Mouse (Mus musculus) midbrain, embryonic 13.5 days (tissue): Measurements from ENCODE around the gene Klf12. TPM values are rescaled to one million over a fixed set of nuclear protein-coding genes. Genes with fewer than 3 reads are reported as not detected.
A peak's percentile ranks its signal among the peaks of the same experiment; 100 is the strongest.

ENCODE experiments used
- ATAC-seq: fragments of 200-750 bp; cut with Nextera tagmentation; 2 replicates; pipeline ENCODE4 v1.8.0; 2017; ENCODE audit warnings: mild to moderate bottlenecking, moderate TSS enrichment, moderate library complexity
- H3K27ac ChIP-seq: fragments of 300-500 bp; sonication (generic); 2 replicates; pipeline ENCODE4 v1.5.1; 2015; ENCODE audit warnings: inconsistent platforms, mild to moderate bottlenecking, moderate library complexity
- H3K27me3 ChIP-seq: fragments of 300-500 bp; sonication (generic); 2 replicates; pipeline ENCODE4 v1.6.1; 2015; ENCODE audit warnings: mild to moderate bottlenecking, inconsistent platforms
- H3K36me3 ChIP-seq: fragments of 300-500 bp; sonication (generic); 2 replicates; pipeline ENCODE4 v1.6.1; 2015; ENCODE audit warnings: mild to moderate bottlenecking, inconsistent platforms
- H3K4me1 ChIP-seq: fragments of 300-500 bp; sonication (generic); replicated peaks from 2 replicates; pipeline ENCODE4 v1.6.1; 2015; ENCODE audit warnings: inconsistent platforms
- H3K4me2 ChIP-seq: fragments of 300-500 bp; sonication (generic); replicated peaks from 2 replicates; pipeline ENCODE4 v1.6.1; 2015; ENCODE audit warnings: moderate library complexity, mild to moderate bottlenecking, inconsistent platforms
- H3K4me3 ChIP-seq: fragments of 300-500 bp; sonication (generic); replicated peaks from 2 replicates; pipeline ENCODE4 v1.5.1; 2015; ENCODE audit warnings: mild to moderate bottlenecking, inconsistent platforms
- H3K9ac ChIP-seq: fragments of 300-500 bp; sonication (generic); replicated peaks from 2 replicates; pipeline ENCODE4 v1.6.1; 2015; ENCODE audit warnings: mild to moderate bottlenecking, inconsistent platforms
- H3K9me3 ChIP-seq: fragments of 300-500 bp; sonication (generic); 2 replicates; pipeline ENCODE4 v1.6.1; 2016; ENCODE audit warnings: mild to moderate bottlenecking, inconsistent platforms
- WGBS: fragments of 180-500 bp; shearing (Covaris S2); methylation state at CpG from one replicate; pipeline ENCODE4 v1.1.7; 2015; 5-methylcytosine and 5-hydroxymethylcytosine counted together
- polyA plus RNA-seq: library from polyadenylated mRNA; unstranded; fragments of >200 nt; fragmentation: Nextera tagmentation; extraction: Ambion mirVana; gene quantifications from 2 replicates; pipeline ENCODE4 v1.2.1, GENCODE M21; 2015

Klf12 gene
- polyA plus RNA-seq = 58.9 and 66.1 TPM in 2 replicates

DNA sequence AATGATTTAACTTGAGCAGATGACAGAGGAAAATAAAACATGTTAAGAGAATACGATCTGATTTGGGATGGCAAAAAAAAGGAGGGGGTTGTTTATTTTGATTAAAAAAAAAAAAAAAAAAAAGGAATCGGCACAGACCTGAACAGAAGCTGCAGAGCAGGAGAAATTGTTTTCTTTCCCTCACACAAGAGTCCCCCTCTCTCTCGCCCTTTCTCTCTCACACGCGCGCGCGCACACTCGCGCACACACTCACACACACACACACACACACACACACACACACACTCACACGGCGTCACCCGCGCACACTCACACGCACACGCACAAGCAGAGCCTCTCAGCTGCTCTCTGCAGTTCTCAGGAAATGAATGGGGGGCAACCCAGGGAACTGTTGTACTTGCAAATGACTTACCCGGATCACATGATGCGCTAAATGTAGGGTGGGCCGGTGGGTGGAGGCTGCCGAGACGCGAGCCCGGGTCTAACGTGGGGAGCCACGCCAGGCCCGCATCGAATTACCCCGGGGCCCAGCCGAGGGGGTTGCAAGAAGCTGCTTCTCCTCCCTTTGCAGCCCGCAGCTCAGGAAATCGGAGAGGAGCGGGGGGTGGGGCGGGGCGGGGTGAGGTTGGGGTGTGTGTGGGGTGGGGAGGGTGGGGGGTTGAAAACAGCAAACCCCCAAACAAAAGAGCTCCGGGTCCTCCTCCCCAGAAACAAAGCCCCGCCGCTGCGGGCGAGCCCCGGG, at the start of gene Klf12:
Klf12 (minus strand) TSS at position 561 of the 742 bp plus-strand sequence.
- peak within 1 kb of the TSS; percentile 85 for H3K9ac ChIP-seq
- H3K27ac ChIP-seq = peak within 1 kb of the TSS; percentile 97
- 0 out of 2 replicates have a peak, but pooled peaks cover 6% of the 10 kb centered on the region for H3K9me3 ChIP-seq
- H3K4me2 ChIP-seq = peak within 1 kb of the TSS; percentile 86
- H3K36me3 ChIP-seq = no peaks in the 10 kb centered on the region
- WGBS = under 1% methylated on average over 30 of the region's 40 CpGs
- peak; percentile 91 for ATAC-seq
- peaks cover 33% of the 10 kb centered on the region for H3K4me1 ChIP-seq
- H3K4me3 ChIP-seq = peak within 1 kb of the TSS; percentile 51
- H3K27me3 ChIP-seq = no peaks in the 10 kb centered on the region

DNA sequence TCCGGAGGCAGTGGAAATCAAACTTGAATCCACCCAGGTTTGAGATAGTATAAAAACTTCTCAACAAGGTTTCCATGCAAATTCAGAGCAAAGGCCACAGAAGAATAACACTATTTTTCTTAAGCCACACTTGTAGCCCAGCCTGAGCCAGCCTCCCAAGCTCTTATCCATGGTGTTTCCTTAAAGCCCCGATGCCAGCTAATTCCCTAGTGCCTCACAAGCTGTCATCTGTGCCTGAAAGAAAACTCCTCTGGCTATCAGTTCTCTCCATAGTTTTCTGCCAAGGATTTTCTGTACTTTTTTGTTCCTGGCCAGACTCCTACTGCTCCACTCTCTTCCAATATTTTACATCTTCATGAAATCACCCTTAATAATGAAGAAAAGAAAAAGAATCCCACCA, 48.9 kb upstream of the Klf12 start:
- ATAC-seq = no peak
- 87% methylated on average over 2 of the region's 2 CpGs for WGBS
- no peak overlapping the region for H3K27ac ChIP-seq
- H3K36me3 ChIP-seq = no peaks in the 10 kb centered on the region
- no peak overlapping the region for H3K4me3 ChIP-seq
- no peaks in the 10 kb centered on the region for H3K4me1 ChIP-seq
- H3K4me2 ChIP-seq = no peak overlapping the region
- H3K27me3 ChIP-seq = no peaks in the 10 kb centered on the region
- H3K9me3 ChIP-seq = no peaks in the 10 kb centered on the region
- no peak overlapping the region for H3K9ac ChIP-seq

DNA sequence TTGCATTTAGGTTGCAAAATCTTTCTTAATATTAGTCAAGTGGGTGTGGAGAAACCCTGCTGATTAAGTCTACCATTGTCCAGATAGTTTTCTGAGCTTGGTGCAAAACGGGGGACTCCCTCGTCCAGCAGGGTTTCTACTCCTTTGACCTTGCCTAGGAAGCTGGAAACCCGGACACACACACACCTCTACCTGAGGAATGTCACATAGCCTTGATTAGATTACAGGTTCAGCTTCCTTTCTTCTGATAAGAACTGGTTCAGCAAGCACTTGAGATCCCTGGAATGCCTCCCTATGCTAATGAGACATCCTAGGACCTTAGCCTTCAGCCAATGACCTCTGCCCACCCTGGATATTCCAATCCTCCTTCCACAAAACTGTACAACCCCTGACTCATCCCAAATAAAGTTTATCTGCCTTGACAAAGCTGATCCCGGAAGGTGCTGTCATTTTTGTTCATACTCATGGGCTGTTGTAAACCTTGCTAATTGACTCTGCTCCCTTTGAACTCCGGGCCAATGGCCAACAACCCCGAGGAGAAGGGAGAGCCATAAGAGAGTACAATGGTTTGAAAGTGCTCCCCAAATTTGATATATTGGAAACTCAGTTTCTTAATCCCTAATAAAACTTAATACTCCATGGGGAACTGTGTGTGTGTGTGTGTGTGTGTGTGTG, 44.3 kb upstream of the Klf12 start:
- H3K4me2 ChIP-seq = no peak overlapping the region
- 82% methylated on average over 6 of the region's 6 CpGs for WGBS
- H3K9ac ChIP-seq = no peak overlapping the region
- no peak overlapping the region for H3K27ac ChIP-seq
- H3K9me3 ChIP-seq = no peaks in the 10 kb centered on the region
- no peaks in the 10 kb centered on the region for H3K4me1 ChIP-seq
- no peak for ATAC-seq
- H3K4me3 ChIP-seq = no peak overlapping the region
- no peaks in the 10 kb centered on the region for H3K36me3 ChIP-seq
- no peaks in the 10 kb centered on the region for H3K27me3 ChIP-seq

- no peak overlapping the region for H3K27ac ChIP-seq
- H3K4me2 ChIP-seq = no peak overlapping the region
- peaks cover 12% of the 10 kb centered on the region for H3K9me3 ChIP-seq
- no peak overlapping the region for H3K4me3 ChIP-seq
- ATAC-seq = no peak
- H3K27me3 ChIP-seq = no peaks in the 10 kb centered on the region
- H3K36me3 ChIP-seq = no peaks in the 10 kb centered on the region
- 90% methylated on average over 7 of the region's 7 CpGs for WGBS
- H3K9ac ChIP-seq = no peak overlapping the region
- no peaks in the 10 kb centered on the region for H3K4me1 ChIP-seq
Measured at GRCm38 (mm10) chr14:100324303-100324702, 39.8 kb upstream of the Klf12 start.

- no peak for ATAC-seq
Measured at GRCm38 (mm10) chr14:100322012-100322411, 37.5 kb upstream of the Klf12 start.

DNA sequence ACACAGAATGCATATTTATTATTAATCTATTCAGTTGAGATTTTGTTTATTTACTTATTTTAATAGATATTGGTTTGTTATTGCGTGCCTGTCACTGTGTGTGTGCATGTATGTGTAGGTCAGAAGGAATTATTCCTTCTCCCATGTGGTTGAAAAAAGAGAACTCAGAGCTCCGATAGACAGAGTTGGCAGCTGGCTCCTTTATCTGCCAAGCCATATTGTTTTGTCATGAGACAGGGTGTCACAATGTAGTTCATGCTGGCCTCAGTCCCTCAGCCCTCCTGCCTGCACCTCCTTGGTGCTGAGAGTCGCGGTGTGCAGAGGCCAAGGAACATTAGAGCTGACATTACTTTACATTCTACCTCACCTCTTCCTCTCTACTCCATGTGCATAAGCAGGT, 32.3 kb upstream of the Klf12 start:
- ATAC-seq = no peak
- no peak overlapping the region for H3K9ac ChIP-seq
- no peaks in the 10 kb centered on the region for H3K9me3 ChIP-seq
- no peak overlapping the region for H3K27ac ChIP-seq
- no peaks in the 10 kb centered on the region for H3K27me3 ChIP-seq
- H3K4me1 ChIP-seq = no peaks in the 10 kb centered on the region
- H3K36me3 ChIP-seq = no peaks in the 10 kb centered on the region
- H3K4me2 ChIP-seq = no peak overlapping the region
- 70% methylated on average over 4 of the region's 4 CpGs for WGBS
- no peak overlapping the region for H3K4me3 ChIP-seq

More at GRCm38 (mm10) chr14:100322012-100322411, 37.5 kb upstream of the Klf12 start:
- no peak overlapping the region for H3K4me2 ChIP-seq
- no peaks in the 10 kb centered on the region for H3K36me3 ChIP-seq
- no peak overlapping the region for H3K27ac ChIP-seq
- H3K27me3 ChIP-seq = no peaks in the 10 kb centered on the region
- H3K4me1 ChIP-seq = no peaks in the 10 kb centered on the region
- H3K9ac ChIP-seq = no peak overlapping the region
- H3K9me3 ChIP-seq = peaks cover 12% of the 10 kb centered on the region
- H3K4me3 ChIP-seq = no peak overlapping the region
- 94% methylated on average over 6 of the region's 6 CpGs for WGBS

DNA sequence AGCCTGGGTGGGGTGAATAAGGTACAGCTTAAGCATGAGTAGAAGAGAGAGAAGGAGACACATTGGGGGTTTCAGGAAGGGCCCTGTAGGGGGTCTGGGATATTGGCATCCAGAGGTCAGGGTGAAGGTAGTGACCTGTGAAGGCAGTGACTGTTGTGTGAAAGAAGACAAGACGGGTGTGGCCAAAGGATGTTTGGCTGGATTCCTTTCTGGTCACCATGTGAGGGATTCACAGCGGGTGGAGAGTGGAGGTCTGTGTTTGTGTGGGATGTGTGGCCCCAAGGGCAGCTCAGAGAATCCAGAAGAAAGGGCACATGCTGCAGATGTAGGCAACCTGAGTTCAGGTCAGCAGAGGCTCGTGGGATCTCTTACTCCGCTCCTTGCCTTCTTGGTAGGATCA, 29.6 kb upstream of the Klf12 start:
- H3K27me3 ChIP-seq = no peaks in the 10 kb centered on the region
- no peak overlapping the region for H3K9ac ChIP-seq
- no peaks in the 10 kb centered on the region for H3K36me3 ChIP-seq
- no peak overlapping the region for H3K4me2 ChIP-seq
- no peak overlapping the region for H3K27ac ChIP-seq
- H3K4me1 ChIP-seq = no peaks in the 10 kb centered on the region
- no peak for ATAC-seq
- no peak overlapping the region for H3K4me3 ChIP-seq
- no peaks in the 10 kb centered on the region for H3K9me3 ChIP-seq
- 59% methylated on average over 4 of the region's 4 CpGs for WGBS

- Histone ChIP-seq H3K4me2 (no peak overlapping the region), H3K4me1 (no peaks in the 10 kb centered on the region), H3K27ac (no peak overlapping the region), H3K36me3 (no peaks in the 10 kb centered on the region), H3K9me3 (no peaks in the 10 kb centered on the region), H3K9ac (no peak overlapping the region), H3K4me3 (no peak overlapping the region), H3K27me3 (no peaks in the 10 kb centered on the region)
- ATAC-seq = no peak
- WGBS = 83% methylated on average over 1 of the region's 1 CpGs
Measured at GRCm38 (mm10) chr14:100300905-100301304, 16.4 kb upstream of the Klf12 start.

DNA sequence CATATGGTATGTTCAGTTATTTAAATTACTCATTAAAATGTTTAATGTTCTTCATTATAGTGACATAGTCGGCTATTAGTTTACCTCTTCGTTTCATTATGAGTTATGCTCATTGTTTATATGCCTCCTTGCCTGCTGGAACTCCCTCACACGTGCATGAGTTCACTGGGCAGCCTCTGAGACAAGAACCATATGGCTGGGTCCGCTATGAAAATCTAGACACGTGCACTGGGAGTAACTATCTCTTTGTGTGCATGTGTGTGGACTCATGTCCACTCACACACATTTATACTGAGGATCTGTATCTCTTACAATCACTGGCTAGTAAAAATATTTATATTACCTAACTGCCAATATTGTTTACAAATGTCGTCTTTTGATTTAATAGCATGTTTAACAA, 14.4 kb upstream of the Klf12 start:
- Histone ChIP-seq H3K27ac (no peak overlapping the region), H3K4me1 (no peaks in the 10 kb centered on the region), H3K9ac (no peak overlapping the region), H3K36me3 (no peaks in the 10 kb centered on the region), H3K9me3 (no peaks in the 10 kb centered on the region), H3K27me3 (no peaks in the 10 kb centered on the region), H3K4me2 (no peak overlapping the region), H3K4me3 (no peak overlapping the region)
- no peak for ATAC-seq
- 85% methylated on average over 6 of the region's 6 CpGs for WGBS

DNA sequence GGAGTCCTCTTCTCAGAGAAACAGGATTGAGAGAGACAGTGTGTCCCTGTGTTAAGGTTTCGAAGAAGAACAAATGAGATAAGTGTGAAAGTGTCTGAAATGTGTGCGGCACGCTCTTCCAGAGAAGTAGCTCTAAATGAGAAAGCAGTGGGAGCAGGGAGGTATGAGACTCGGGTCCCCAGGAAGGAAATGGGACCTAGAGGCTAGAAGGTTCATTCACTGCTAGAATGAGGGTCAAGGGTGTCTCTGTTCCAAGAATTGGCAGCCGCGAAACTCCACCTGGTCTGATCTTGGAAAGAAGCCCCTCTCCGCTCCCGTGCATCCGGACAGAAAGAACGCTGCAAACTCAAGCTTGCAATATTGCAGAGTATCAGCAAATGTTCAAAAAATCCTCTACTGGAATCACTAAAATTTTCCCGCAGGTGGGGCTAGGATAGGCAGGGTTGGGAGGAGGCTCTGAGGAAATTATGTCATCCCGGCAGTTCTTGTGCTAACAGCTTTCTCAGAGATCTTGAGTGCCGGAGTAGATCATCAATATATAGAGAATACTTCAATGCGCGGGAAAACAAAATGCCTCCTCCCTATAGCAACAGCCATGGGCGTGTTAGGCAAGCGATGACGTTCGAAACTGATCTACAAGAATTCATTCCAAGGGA, 2.2 kb upstream of the Klf12 start:
- 3% methylated on average over 19 of the region's 19 CpGs for WGBS
- Histone ChIP-seq H3K27ac (peak overlapping the region; percentile 97), H3K27me3 (no peaks in the 10 kb centered on the region), H3K4me1 (peaks cover 27% of the 10 kb centered on the region), H3K4me3 (peak overlapping the region; percentile 51), H3K36me3 (no peaks in the 10 kb centered on the region), H3K9me3 (no peaks in the 10 kb centered on the region), H3K9ac (peak overlapping the region; percentile 85), H3K4me2 (peak overlapping the region; percentile 86)
- no peak for ATAC-seq

- WGBS = under 1% methylated on average over 57 of the region's 60 CpGs
- H3K9ac ChIP-seq = peak overlapping the region; percentile 85
- peak; percentile 55 for ATAC-seq
- no peaks in the 10 kb centered on the region for H3K36me3 ChIP-seq
- peaks cover 32% of the 10 kb centered on the region for H3K4me1 ChIP-seq
- peak overlapping the region; percentile 97 for H3K27ac ChIP-seq
- no peaks in the 10 kb centered on the region for H3K9me3 ChIP-seq
- H3K27me3 ChIP-seq = no peaks in the 10 kb centered on the region
- peak overlapping the region; percentile 51 for H3K4me3 ChIP-seq
- H3K4me2 ChIP-seq = peak overlapping the region; percentile 86
Measured at GRCm38 (mm10) chr14:100285656-100286585, 1.4 kb upstream of the Klf12 start.
